Mouse (Mus musculus) thymus, adult 2 months (tissue): ENCODE results near the gene Ttk. TPM values are rescaled to one million over a fixed set of nuclear protein-coding genes. Genes with fewer than 3 reads are reported as not detected.

Source experiments
- DNase-seq: peaks from one replicate; pipeline ENCODE4 v3.0.0; 2021
- H3K27ac ChIP-seq: fragments of 200-500 bp; 2 replicates; pipeline ENCODE4 v1.5.1; 2012; ENCODE audit warnings: low read length, control low read depth; ENCODE audit not compliant: control insufficient read depth, insufficient read depth
- H3K27me3 ChIP-seq: fragments of 200-500 bp; 2 replicates; pipeline ENCODE4 v1.6.1; 2012; ENCODE audit warnings: mild to moderate bottlenecking, low read length, moderate library complexity, mixed read lengths; ENCODE audit not compliant: control insufficient read depth, insufficient read depth
- H3K36me3 ChIP-seq: fragments of 200-500 bp; 2 replicates; pipeline ENCODE4 v1.6.1; 2012; ENCODE audit warnings: mild to moderate bottlenecking, low read length, moderate library complexity; ENCODE audit not compliant: control insufficient read depth, insufficient read depth
- H3K4me1 ChIP-seq: fragments of 200-500 bp; replicated peaks from 2 replicates; pipeline ENCODE4 v1.6.1; 2012; ENCODE audit warnings: low read length; ENCODE audit not compliant: control insufficient read depth, insufficient read depth
- H3K4me3 ChIP-seq: fragments of 200-500 bp; 2 replicates; pipeline ENCODE4 v1.5.1; 2012; ENCODE audit warnings: mild to moderate bottlenecking, low read length, control low read depth, moderate library complexity; ENCODE audit not compliant: control insufficient read depth, insufficient read depth
- CTCF ChIP-seq: fragments of 200-500 bp; IDR thresholded peaks from 2 replicates; pipeline ENCODE4 v1.5.1; 2012; ENCODE audit warnings: mild to moderate bottlenecking, control low read depth, low read length, moderate library complexity, borderline replicate concordance; ENCODE audit not compliant: control insufficient read depth, poor library complexity, insufficient read depth; ENCODE audit errors: extremely low read depth
- POLR2A ChIP-seq: fragments of 200-500 bp; IDR thresholded peaks from 2 replicates; pipeline ENCODE4 v1.6.1; 2012; ENCODE audit warnings: mild to moderate bottlenecking, low read length, control low read depth, moderate library complexity; ENCODE audit not compliant: control insufficient read depth, poor library complexity, insufficient read depth; ENCODE audit errors: extremely low read depth
- WGBS: fragments of 180-500 bp; shearing (Covaris S2); methylation state at CpG from one replicate; pipeline ENCODE4 v1.1.7; 2018; 5-methylcytosine and 5-hydroxymethylcytosine counted together
- polyA plus RNA-seq: library from polyadenylated mRNA; depleted of rRNA; stranded (reverse); fragments of >200 nt; gene quantifications from 2 replicates; pipeline ENCODE4 v1.2.3, GENCODE M21; 2012

Ttk gene
- polyA plus RNA-seq, 1 experiment, result 4.0 TPM

GRCm38 (mm10) chr9:83805164-83805976 is 29.1 kb upstream of the Ttk start:
- no peak for TF ChIP-seq CTCF
- no peak for TF ChIP-seq POLR2A
- no peak for DNase-seq
- 3% methylated on average over 37 of the region's 37 CpGs for WGBS

GRCm38 (mm10) chr9:83805977-83806815 is 28.3 kb upstream of the Ttk start, which contains the start of gene Elovl4:
Elovl4 (minus strand) TSS chr9:83806277.
- DNase-seq, result peak; percentile 55
- no peaks in the 10 kb centered on the region for H3K36me3 ChIP-seq
- no peak within 1 kb of the TSS for H3K27ac ChIP-seq
- TF ChIP-seq POLR2A (no peak), CTCF (no peak)
- H3K27me3 ChIP-seq, result peaks cover 10% of the 10 kb centered on the region; the same call in 1 of the 2 replicates
- peak within 1 kb of the TSS; percentile 35 for H3K4me3 ChIP-seq
- WGBS, result 2% methylated on average over 70 of the region's 71 CpGs
- peaks cover 10% of the 10 kb centered on the region for H3K4me1 ChIP-seq

More at GRCm38 (mm10) chr9:83805164-83805976, 29.1 kb upstream of the Ttk start:
- Histone ChIP-seq H3K27ac (no peak overlapping the region), H3K4me1 (peaks cover 10% of the 10 kb centered on the region), H3K36me3 (no peaks in the 10 kb centered on the region), H3K27me3 (peaks cover 10% of the 10 kb centered on the region; the same call in 1 of the 2 replicates), H3K4me3 (peak overlapping the region; percentile 35)

- Histone ChIP-seq H3K4me1 (peaks cover 10% of the 10 kb centered on the region), H3K36me3 (no peaks in the 10 kb centered on the region), H3K27ac (no peak overlapping the region), H3K4me3 (no peak overlapping the region), H3K27me3 (peaks cover 10% of the 10 kb centered on the region; the same call in 1 of the 2 replicates)
- TF ChIP-seq CTCF (no peak), POLR2A (no peak)
- DNase-seq, result peak; percentile 45
- 5% methylated on average over 2 of the region's 2 CpGs for WGBS
Observed at GRCm38 (mm10) chr9:83807562-83807961, 26.9 kb upstream of the Ttk start.

- H3K27me3 ChIP-seq, result no peaks in the 10 kb centered on the region
- no peak overlapping the region for H3K27ac ChIP-seq
- no peak for TF ChIP-seq POLR2A
- no peak for TF ChIP-seq CTCF
- no peaks in the 10 kb centered on the region for H3K4me1 ChIP-seq
- 91% methylated on average over 7 of the region's 7 CpGs for WGBS
- DNase-seq, result no peak
- no peaks in the 10 kb centered on the region for H3K36me3 ChIP-seq
- H3K4me3 ChIP-seq, result no peak overlapping the region
Observed at GRCm38 (mm10) chr9:83819188-83819587, 15.3 kb upstream of the Ttk start.

- no peaks in the 10 kb centered on the region for H3K27me3 ChIP-seq
- TF ChIP-seq CTCF, result no peak
- no peak for TF ChIP-seq POLR2A
- 94% methylated on average over 2 of the region's 2 CpGs for WGBS
- no peak overlapping the region for H3K27ac ChIP-seq
- no peak for DNase-seq
- no peaks in the 10 kb centered on the region for H3K36me3 ChIP-seq
- no peaks in the 10 kb centered on the region for H3K4me1 ChIP-seq
- H3K4me3 ChIP-seq, result no peak overlapping the region
Observed at GRCm38 (mm10) chr9:83820976-83821375, 13.5 kb upstream of the Ttk start.

- TF ChIP-seq CTCF, result no peak
- no peak for TF ChIP-seq POLR2A
- WGBS, result 75% methylated on average over 5 of the region's 5 CpGs
- no peaks in the 10 kb centered on the region for H3K27me3 ChIP-seq
- H3K4me1 ChIP-seq, result no peaks in the 10 kb centered on the region
- no peak overlapping the region for H3K27ac ChIP-seq
- DNase-seq, result no peak
- H3K36me3 ChIP-seq, result no peaks in the 10 kb centered on the region
- H3K4me3 ChIP-seq, result no peak overlapping the region
Observed at GRCm38 (mm10) chr9:83822925-83823324, 11.6 kb upstream of the Ttk start.
